Mouse (Mus musculus): Measurements from ENCODE around the gene Ankrd55. TPM values are rescaled to one million over a fixed set of nuclear protein-coding genes. Genes with fewer than 3 reads are reported as not detected.

Ankrd55 gene
- polyA plus RNA-seq, 1 experiment from 2014 or later, result 0.14 TPM

DNA sequence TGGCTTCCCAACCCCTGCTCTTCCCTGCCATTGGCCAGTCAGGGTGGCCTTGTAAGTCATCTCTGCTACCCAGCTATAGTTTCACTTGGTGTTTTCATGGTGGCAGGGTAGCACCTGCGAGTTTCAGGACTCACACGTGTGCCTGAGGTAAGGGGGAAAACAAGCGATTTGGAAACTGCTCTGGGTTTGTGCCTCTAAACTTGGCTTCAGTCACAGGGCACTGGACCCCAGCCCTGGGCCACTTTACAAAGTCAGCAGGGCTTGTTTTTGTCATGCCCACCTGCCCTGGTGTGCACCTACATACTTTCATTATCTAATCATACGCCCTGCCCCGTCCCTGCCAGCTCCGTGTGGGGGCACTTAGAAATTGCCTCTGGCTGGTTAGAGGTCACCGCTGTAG is 61.2 kb downstream of the Ankrd55 start:
- ATAC-seq (replicated peaks; ENCODE audit: insufficient number of reproducible peaks, low FRiP score, low TSS enrichment), result no peak
- 0 out of 2 replicates have a peak, but pooled peaks cover 2% of the 10 kb centered on the region for H3K9me3 ChIP-seq (replicated peaks; ENCODE audit: control insufficient read depth, low read length)
- 71% methylated on average over 7 of the region's 7 CpGs for WGBS (ENCODE audit: insufficient replicate concordance)

DNA sequence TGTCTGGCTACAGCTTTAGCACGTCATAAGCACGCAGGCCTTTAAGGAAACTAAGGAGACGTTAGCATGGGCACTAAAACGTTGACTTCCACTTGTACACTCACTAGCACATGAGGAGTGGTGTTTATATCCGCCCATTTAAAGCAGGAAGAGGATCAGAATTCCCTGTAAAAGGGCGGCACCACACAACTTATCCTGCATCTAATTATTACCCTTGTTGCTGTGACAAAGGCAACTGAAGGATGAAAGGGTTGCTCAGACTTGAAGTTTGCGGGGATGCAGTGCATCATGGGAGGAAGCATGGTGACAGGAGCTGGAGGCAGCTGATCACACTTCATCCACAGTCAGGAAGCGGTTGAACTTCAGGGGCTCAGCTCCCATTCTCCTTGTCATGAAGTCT is 63.7 kb downstream of the Ankrd55 start:
- ATAC-seq (replicated peaks; ENCODE audit: insufficient number of reproducible peaks, low FRiP score, low TSS enrichment), result no peak
- peaks cover 14% of the 10 kb centered on the region for H3K4me1 ChIP-seq (ENCODE audit: control insufficient read depth, insufficient read depth, low read length)
- no peaks in the 10 kb centered on the region for H3K27me3 ChIP-seq (ENCODE audit: control insufficient read depth, insufficient read depth, low read length)
- H3K27ac ChIP-seq (ENCODE audit: low read depth, low read length), result no peak overlapping the region
- H3K9ac ChIP-seq (ENCODE audit: low read depth, low read length), result no peak overlapping the region
- no peak overlapping the region for H3K4me3 ChIP-seq (ENCODE audit: low read depth, low read length)
- WGBS (ENCODE audit: insufficient replicate concordance), result 68% methylated on average over 8 of the region's 8 CpGs
- H3K9me3 ChIP-seq (replicated peaks; ENCODE audit: control insufficient read depth, low read length), result 0 out of 2 replicates have a peak, but pooled peaks cover 2% of the 10 kb centered on the region
- no peaks in the 10 kb centered on the region for H3K36me3 ChIP-seq (ENCODE audit: control insufficient read depth, insufficient read depth, low read length)
- no peak overlapping the region for H3K4me2 ChIP-seq

More for the DNA sequence above, 61.2 kb downstream of the Ankrd55 start:
- H3K27ac ChIP-seq (ENCODE audit: low read depth, low read length), result no peak overlapping the region
- no peak overlapping the region for H3K9ac ChIP-seq (ENCODE audit: low read depth, low read length)
- peaks cover 14% of the 10 kb centered on the region for H3K4me1 ChIP-seq (ENCODE audit: control insufficient read depth, insufficient read depth, low read length)
- H3K4me2 ChIP-seq, result no peak overlapping the region
- no peaks in the 10 kb centered on the region for H3K36me3 ChIP-seq (ENCODE audit: control insufficient read depth, insufficient read depth, low read length)
- no peaks in the 10 kb centered on the region for H3K27me3 ChIP-seq (ENCODE audit: control insufficient read depth, insufficient read depth, low read length)
- H3K4me3 ChIP-seq (ENCODE audit: low read depth, low read length), result no peak overlapping the region

DNA sequence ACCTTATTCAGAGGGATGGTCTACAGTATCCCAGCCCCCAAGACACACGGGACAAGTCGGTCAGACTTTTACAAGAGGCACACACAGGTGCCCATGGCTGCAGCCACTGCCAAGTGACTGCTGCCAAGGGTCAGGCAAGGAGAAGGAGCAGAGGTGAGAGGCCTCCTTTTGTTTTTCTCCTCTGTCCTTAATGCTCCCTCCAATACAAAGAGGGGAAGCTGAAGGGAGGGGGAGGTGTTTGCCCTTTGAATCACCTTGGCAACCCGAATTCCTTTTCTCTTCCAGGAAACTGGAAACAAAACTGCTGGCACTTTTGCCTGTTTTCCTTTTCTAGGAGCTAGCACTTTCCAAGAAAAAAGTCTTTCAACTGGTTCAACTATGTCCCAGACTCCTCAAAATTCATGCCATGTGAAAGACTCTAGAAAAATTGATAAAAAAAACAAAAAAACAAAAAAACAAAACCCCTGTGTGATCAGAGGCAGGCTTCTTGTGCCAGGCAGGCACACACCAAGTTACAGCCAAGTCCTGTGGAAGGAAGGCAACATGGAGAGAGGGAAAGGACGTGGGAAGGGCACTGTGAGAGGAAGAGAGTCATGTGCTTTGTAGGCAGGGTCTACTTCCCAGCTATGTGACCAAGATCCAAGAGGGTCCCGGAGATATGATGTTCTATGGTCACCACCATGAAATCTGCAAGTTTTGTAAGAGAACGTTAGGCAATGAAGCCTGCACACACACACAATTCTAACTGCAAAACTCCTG is 66.0 kb downstream of the Ankrd55 start:
- no peak overlapping the region for H3K27ac ChIP-seq (ENCODE audit: low read depth, low read length)
- no peak overlapping the region for H3K9ac ChIP-seq (ENCODE audit: low read depth, low read length)
- H3K9me3 ChIP-seq (replicated peaks; ENCODE audit: control insufficient read depth, low read length), result 0 out of 2 replicates have a peak, but pooled peaks cover 2% of the 10 kb centered on the region
- peaks cover 12% of the 10 kb centered on the region for H3K4me1 ChIP-seq (ENCODE audit: control insufficient read depth, insufficient read depth, low read length)
- no peaks in the 10 kb centered on the region for H3K36me3 ChIP-seq (ENCODE audit: control insufficient read depth, insufficient read depth, low read length)
- H3K27me3 ChIP-seq (ENCODE audit: control insufficient read depth, insufficient read depth, low read length), result no peaks in the 10 kb centered on the region
- H3K4me3 ChIP-seq (ENCODE audit: low read depth, low read length), result no peak overlapping the region
- no peak overlapping the region for H3K4me2 ChIP-seq
- ATAC-seq (replicated peaks; ENCODE audit: insufficient number of reproducible peaks, low FRiP score, low TSS enrichment), result no peak
- 37% methylated on average over 6 of the region's 6 CpGs for WGBS (ENCODE audit: insufficient replicate concordance)

DNA sequence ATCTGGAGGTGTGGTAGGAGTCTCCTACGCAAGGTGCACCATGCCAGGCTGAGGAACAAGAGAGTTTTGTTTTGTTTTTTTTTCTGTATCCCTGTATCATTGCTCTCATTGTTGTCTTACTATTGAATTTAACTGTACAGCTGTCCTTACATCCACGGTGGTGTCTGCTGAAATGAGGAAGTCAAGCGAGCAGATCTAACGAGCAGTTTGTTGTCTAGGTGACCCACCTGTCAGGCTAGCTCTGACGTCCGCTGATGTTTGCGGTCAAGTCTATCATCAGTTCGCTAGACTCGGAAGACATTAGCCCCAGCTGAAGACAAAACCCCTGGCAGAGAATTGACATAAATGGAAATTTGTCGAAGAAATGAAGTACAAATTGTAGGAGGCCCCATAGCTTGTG is 66.7 kb downstream of the Ankrd55 start:
- Histone ChIP-seq H3K9ac (ENCODE audit: low read depth, low read length) (no peak overlapping the region), H3K27ac (ENCODE audit: low read depth, low read length) (no peak overlapping the region), H3K36me3 (ENCODE audit: control insufficient read depth, insufficient read depth, low read length) (no peaks in the 10 kb centered on the region), H3K27me3 (ENCODE audit: control insufficient read depth, insufficient read depth, low read length) (no peaks in the 10 kb centered on the region), H3K4me3 (ENCODE audit: low read depth, low read length) (no peak overlapping the region), H3K9me3 (replicated peaks; ENCODE audit: control insufficient read depth, low read length) (0 out of 2 replicates have a peak, but pooled peaks cover 2% of the 10 kb centered on the region), H3K4me1 (ENCODE audit: control insufficient read depth, insufficient read depth, low read length) (peaks cover 10% of the 10 kb centered on the region), H3K4me2 (no peak overlapping the region)
- 82% methylated on average over 10 of the region's 10 CpGs for WGBS (ENCODE audit: insufficient replicate concordance)
- ATAC-seq (replicated peaks; ENCODE audit: insufficient number of reproducible peaks, low FRiP score, low TSS enrichment), result no peak

DNA sequence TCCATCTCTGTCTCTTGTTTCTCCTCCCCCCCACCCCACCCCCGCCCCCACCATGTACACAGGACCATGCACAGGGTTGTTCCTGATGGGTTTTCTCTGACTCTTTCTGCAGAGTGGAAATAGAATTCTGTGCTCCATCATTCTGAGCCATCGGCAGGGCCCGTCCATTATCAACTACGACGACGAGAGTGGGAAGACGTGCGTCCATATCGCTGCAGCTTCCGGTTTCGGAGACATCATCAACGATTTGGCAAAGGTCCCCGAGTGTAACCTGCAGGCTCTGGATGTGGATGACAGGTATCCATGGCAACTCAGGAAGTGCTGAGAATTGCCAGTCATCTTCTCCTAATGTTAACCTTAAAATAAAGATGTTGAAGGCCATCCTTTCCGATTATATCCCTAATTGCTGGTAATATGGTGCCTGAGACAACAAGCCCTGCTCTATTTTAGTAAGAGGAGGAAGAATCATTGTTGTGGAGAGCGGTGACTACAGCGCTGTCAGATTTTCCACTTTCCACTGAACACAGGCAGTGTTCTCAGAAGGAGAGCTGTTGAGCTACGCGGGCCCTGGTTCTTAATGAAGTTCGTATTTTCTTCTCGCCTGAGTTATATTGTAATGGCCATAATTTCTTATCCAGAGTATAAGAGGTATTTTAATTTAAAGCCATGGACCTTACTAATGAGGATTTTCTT is 67.7 kb downstream of the Ankrd55 start:
- Histone ChIP-seq H3K9ac (ENCODE audit: low read depth, low read length) (no peak overlapping the region), H3K27me3 (ENCODE audit: control insufficient read depth, insufficient read depth, low read length) (no peaks in the 10 kb centered on the region), H3K36me3 (ENCODE audit: control insufficient read depth, insufficient read depth, low read length) (no peaks in the 10 kb centered on the region), H3K4me3 (ENCODE audit: low read depth, low read length) (no peak overlapping the region), H3K4me2 (no peak overlapping the region), H3K27ac (ENCODE audit: low read depth, low read length) (no peak overlapping the region), H3K9me3 (replicated peaks; ENCODE audit: control insufficient read depth, low read length) (no peaks in the 10 kb centered on the region), H3K4me1 (ENCODE audit: control insufficient read depth, insufficient read depth, low read length) (peaks cover 10% of the 10 kb centered on the region)
- WGBS (ENCODE audit: insufficient replicate concordance), result 75% methylated on average over 20 of the region's 20 CpGs
- ATAC-seq (replicated peaks; ENCODE audit: insufficient number of reproducible peaks, low FRiP score, low TSS enrichment), result no peak

DNA sequence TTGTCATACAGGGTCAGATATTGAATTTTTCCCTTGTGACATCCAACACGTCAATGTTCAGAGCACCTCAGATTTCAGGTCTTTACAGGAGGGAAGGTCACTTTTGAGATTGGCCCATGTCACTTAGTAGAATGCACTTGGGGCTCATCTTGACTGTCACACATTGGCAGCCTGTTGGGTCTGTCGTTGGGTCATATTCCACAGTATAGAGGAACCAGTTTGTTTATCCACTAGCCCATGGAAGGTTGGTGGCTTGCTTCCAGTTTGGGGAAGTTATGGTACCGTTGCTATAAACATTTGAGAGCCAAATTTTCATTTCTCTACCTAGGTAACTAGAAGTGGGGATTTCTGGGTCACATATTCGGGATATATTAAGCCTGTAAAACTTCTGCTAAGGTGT is 73.3 kb downstream of the Ankrd55 start:
- Histone ChIP-seq H3K9ac (ENCODE audit: low read depth, low read length) (no peak overlapping the region), H3K36me3 (ENCODE audit: control insufficient read depth, insufficient read depth, low read length) (no peaks in the 10 kb centered on the region), H3K27ac (ENCODE audit: low read depth, low read length) (no peak overlapping the region), H3K27me3 (ENCODE audit: control insufficient read depth, insufficient read depth, low read length) (no peaks in the 10 kb centered on the region), H3K4me2 (no peak overlapping the region), H3K9me3 (replicated peaks; ENCODE audit: control insufficient read depth, low read length) (no peaks in the 10 kb centered on the region), H3K4me1 (ENCODE audit: control insufficient read depth, insufficient read depth, low read length) (no peaks in the 10 kb centered on the region), H3K4me3 (ENCODE audit: low read depth, low read length) (no peak overlapping the region)
- ATAC-seq (replicated peaks; ENCODE audit: insufficient number of reproducible peaks, low FRiP score, low TSS enrichment), result no peak
- WGBS (ENCODE audit: insufficient replicate concordance), result 81% methylated on average over 4 of the region's 4 CpGs

DNA sequence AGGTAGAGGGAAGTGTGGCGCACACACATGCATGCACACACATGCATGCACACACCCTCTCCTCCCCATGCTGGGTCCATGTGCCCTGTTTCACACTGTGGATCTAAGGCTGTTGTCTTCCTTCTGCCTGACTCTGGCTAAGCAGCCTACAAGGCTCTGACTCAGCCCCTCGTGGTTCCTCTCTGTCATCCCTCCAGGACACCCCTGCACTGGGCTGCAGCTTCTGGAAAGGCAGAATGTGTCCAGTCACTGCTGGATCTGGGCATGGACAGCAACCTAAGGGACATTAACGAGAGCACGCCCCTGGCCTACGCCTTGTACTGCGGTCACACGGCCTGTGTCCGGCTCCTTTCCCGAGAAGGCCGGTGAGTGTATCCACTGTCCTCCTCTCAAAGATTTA is 75.0 kb downstream of the Ankrd55 start:
- 86% methylated on average over 10 of the region's 10 CpGs for WGBS (ENCODE audit: insufficient replicate concordance)
- Histone ChIP-seq H3K9me3 (replicated peaks; ENCODE audit: control insufficient read depth, low read length) (no peaks in the 10 kb centered on the region), H3K4me1 (ENCODE audit: control insufficient read depth, insufficient read depth, low read length) (no peaks in the 10 kb centered on the region), H3K4me2 (no peak overlapping the region), H3K27ac (ENCODE audit: low read depth, low read length) (no peak overlapping the region), H3K4me3 (ENCODE audit: low read depth, low read length) (no peak overlapping the region), H3K27me3 (ENCODE audit: control insufficient read depth, insufficient read depth, low read length) (no peaks in the 10 kb centered on the region), H3K9ac (ENCODE audit: low read depth, low read length) (no peak overlapping the region), H3K36me3 (ENCODE audit: control insufficient read depth, insufficient read depth, low read length) (no peaks in the 10 kb centered on the region)
- ATAC-seq (replicated peaks; ENCODE audit: insufficient number of reproducible peaks, low FRiP score, low TSS enrichment), result no peak

DNA sequence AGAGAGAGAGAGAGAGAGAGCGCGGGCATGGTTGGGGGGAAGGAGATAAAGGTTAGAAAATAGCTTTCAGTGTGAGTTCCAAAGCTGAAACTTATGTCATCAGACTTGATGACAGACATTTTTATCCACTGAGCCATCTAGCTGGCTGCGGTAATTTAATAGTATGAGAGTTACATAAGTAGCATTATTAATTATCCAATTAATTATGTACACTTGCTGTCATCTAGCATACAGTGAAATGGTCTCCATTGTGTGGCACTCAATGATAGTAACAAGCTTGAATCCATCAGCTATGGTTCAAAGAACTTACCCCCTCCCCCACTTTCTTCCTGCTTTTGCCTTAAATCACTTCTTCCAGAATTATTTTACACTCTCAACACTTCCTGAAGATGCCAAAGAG is 75.5 kb downstream of the Ankrd55 start:
- H3K9me3 ChIP-seq (replicated peaks; ENCODE audit: control insufficient read depth, low read length), result no peaks in the 10 kb centered on the region
- H3K27ac ChIP-seq (ENCODE audit: low read depth, low read length), result no peak overlapping the region
- no peaks in the 10 kb centered on the region for H3K27me3 ChIP-seq (ENCODE audit: control insufficient read depth, insufficient read depth, low read length)
- H3K4me1 ChIP-seq (ENCODE audit: control insufficient read depth, insufficient read depth, low read length), result no peaks in the 10 kb centered on the region
- 78% methylated on average over 3 of the region's 3 CpGs for WGBS (ENCODE audit: insufficient replicate concordance)
- no peak overlapping the region for H3K4me2 ChIP-seq
- no peak for ATAC-seq (replicated peaks; ENCODE audit: insufficient number of reproducible peaks, low FRiP score, low TSS enrichment)
- no peak overlapping the region for H3K9ac ChIP-seq (ENCODE audit: low read depth, low read length)
- H3K36me3 ChIP-seq (ENCODE audit: control insufficient read depth, insufficient read depth, low read length), result no peaks in the 10 kb centered on the region
- H3K4me3 ChIP-seq (ENCODE audit: low read depth, low read length), result no peak overlapping the region
